Mouse (Mus musculus) stomach, embryonic 16.5 days (tissue): ENCODE measurements around the gene Birc5. TPM values are rescaled to one million over a fixed set of nuclear protein-coding genes. Genes with fewer than 3 reads are reported as not detected.

ENCODE experiments used
- ATAC-seq: fragments of 200-750 bp; cut with Nextera tagmentation; 2 replicates; pipeline ENCODE4 v1.8.0; 2017; ENCODE audit warnings: moderate number of reproducible peaks, moderate TSS enrichment; ENCODE audit not compliant: insufficient read depth, low FRiP score
- H3K27ac ChIP-seq: fragments of 300-500 bp; sonication (generic); 2 replicates; pipeline ENCODE4 v1.5.1; 2014; ENCODE audit warnings: low read length
- H3K27me3 ChIP-seq: fragments of 300-500 bp; sonication (generic); 2 replicates; pipeline ENCODE4 v1.6.1; 2014; ENCODE audit warnings: low read length, control low read depth, mixed read lengths; ENCODE audit not compliant: control insufficient read depth, insufficient read depth
- H3K36me3 ChIP-seq: fragments of 300-500 bp; sonication (generic); 2 replicates; pipeline ENCODE4 v1.6.1; 2014; ENCODE audit warnings: low read length; ENCODE audit not compliant: control insufficient read depth, insufficient read depth
- H3K4me1 ChIP-seq: fragments of 300-500 bp; sonication (generic); 2 replicates; pipeline ENCODE4 v1.6.1; 2014; ENCODE audit warnings: low read length, control low read depth, mixed read lengths; ENCODE audit not compliant: control insufficient read depth, insufficient read depth
- H3K4me2 ChIP-seq: fragments of 300-500 bp; sonication (generic); 2 replicates; pipeline ENCODE4 v1.6.1; 2014; ENCODE audit warnings: low read depth, low read length, mixed read lengths
- H3K4me3 ChIP-seq: fragments of 300-500 bp; sonication (generic); replicated peaks from 2 replicates; pipeline ENCODE4 v1.5.1; 2014; ENCODE audit warnings: mild to moderate bottlenecking, low read length
- H3K9ac ChIP-seq: fragments of 300-500 bp; sonication (generic); 2 replicates; pipeline ENCODE4 v1.6.1; 2014; ENCODE audit warnings: low read length
- H3K9me3 ChIP-seq: fragments of 300-500 bp; sonication (generic); replicated peaks from 2 replicates; pipeline ENCODE4 v1.6.1; 2016; ENCODE audit warnings: low read length, control low read depth; ENCODE audit not compliant: control insufficient read depth
- WGBS: fragments of 180-500 bp; shearing (Covaris S2); extraction: QIAGEN DNeasy Blood & Tissue Kit; methylation state at CpG from one replicate; pipeline ENCODE4 v1.1.7; 2014; 5-methylcytosine and 5-hydroxymethylcytosine counted together
- polyA plus RNA-seq: library from polyadenylated mRNA; unstranded; fragments of >200 nt; fragmentation: Nextera tagmentation; extraction: Ambion mirVana; gene quantifications from 2 replicates; pipeline ENCODE4 v1.2.1, GENCODE M21; 2015

Birc5 gene
- polyA plus RNA-seq, 1 experiment from 2014 or later: 247 TPM

DNA sequence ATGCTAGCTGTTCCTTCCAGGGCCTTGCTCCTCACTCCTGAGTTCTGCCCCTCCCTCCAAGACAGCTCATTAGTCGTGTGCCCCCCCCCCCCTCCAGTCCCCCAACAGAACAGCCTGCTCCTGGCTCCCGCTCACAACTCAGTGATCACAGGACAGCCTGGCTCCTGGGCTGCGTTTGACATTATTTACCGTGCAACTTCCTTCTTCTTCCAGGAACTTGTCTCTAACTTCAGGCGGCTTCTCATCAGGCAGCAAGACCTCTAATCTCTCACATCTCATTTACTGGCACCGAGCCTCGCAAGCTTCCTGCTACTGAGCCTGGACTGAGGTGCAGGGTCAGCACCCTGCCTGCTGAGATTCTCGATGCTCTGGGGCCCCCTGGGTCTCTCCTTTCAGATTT is 32.7 kb downstream of the Birc5 start:
- no peak overlapping the region for H3K4me3 ChIP-seq
- H3K36me3 ChIP-seq: no peaks in the 10 kb centered on the region
- no peaks in the 10 kb centered on the region for H3K9me3 ChIP-seq
- peaks cover 30% of the 10 kb centered on the region for H3K4me1 ChIP-seq
- H3K4me2 ChIP-seq: no peak overlapping the region
- ATAC-seq: peak; percentile 26; the same call in 1 of the 2 replicates
- no peaks in the 10 kb centered on the region for H3K27me3 ChIP-seq
- peak overlapping the region; percentile 63 for H3K27ac ChIP-seq
- WGBS: 7% methylated on average over 8 of the region's 8 CpGs
- 0 out of 2 replicates have a peak overlapping the region, but pooled peaks have one; percentile 33 for H3K9ac ChIP-seq

DNA sequence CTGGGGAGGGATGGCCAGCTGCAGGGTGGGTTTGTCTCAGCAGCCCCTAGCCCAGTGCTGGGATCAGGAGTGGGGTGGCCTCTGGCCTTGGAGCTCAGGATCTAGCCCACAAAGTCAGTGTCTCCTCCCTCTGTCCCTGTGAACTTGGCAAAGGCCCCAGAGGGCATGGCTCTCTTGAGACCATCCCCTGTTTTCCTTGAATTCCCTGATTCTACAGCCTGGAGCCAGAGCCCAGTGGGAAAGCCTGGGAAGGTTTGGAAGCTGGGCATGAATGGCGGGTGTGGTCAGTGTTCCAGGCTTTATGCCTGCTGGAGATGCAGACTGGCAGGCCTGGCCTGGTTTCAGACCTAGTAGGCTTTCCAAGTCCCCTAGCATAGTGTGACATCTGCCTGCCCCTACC is 33.2 kb downstream of the Birc5 start:
- H3K4me3 ChIP-seq: no peak overlapping the region
- 0 out of 2 replicates have a peak overlapping the region, but pooled peaks have one; percentile 33 for H3K9ac ChIP-seq

DNA sequence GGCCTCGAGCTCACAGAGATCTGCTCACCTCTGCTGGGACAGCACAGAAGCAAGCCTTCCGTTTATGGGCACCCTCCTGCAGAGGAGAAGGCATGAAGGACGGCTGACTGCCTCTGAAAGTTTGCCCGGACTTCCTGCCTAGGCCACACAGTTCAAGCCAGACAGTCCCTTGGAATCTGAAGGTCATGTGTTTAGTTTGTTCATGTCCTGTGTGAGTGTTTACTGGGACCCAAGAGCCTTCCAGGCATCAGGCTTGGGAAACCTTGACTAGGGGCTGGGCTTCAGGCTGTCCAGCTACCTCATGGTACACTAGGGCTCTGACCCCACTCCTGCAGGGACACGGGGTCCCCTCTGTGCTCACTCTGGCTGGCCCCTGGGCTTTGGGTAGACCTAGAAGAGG is 36.9 kb downstream of the Birc5 start:
- WGBS: 54% methylated on average over 5 of the region's 5 CpGs
- no peak for ATAC-seq
- Histone ChIP-seq H3K27ac (no peak overlapping the region), H3K27me3 (no peaks in the 10 kb centered on the region), H3K4me3 (no peak overlapping the region), H3K9ac (no peak overlapping the region), H3K36me3 (no peaks in the 10 kb centered on the region), H3K4me1 (peaks cover 43% of the 10 kb centered on the region), H3K4me2 (no peak overlapping the region), H3K9me3 (no peaks in the 10 kb centered on the region)

More for the DNA sequence above, 33.2 kb downstream of the Birc5 start:
- no peaks in the 10 kb centered on the region for H3K9me3 ChIP-seq
- no peak overlapping the region for H3K4me2 ChIP-seq
- H3K27ac ChIP-seq: peak overlapping the region; percentile 63
- peaks cover 30% of the 10 kb centered on the region for H3K4me1 ChIP-seq
- no peaks in the 10 kb centered on the region for H3K36me3 ChIP-seq
- WGBS: 86% methylated on average over 1 of the region's 1 CpGs
- ATAC-seq: no peak
- H3K27me3 ChIP-seq: no peaks in the 10 kb centered on the region

DNA sequence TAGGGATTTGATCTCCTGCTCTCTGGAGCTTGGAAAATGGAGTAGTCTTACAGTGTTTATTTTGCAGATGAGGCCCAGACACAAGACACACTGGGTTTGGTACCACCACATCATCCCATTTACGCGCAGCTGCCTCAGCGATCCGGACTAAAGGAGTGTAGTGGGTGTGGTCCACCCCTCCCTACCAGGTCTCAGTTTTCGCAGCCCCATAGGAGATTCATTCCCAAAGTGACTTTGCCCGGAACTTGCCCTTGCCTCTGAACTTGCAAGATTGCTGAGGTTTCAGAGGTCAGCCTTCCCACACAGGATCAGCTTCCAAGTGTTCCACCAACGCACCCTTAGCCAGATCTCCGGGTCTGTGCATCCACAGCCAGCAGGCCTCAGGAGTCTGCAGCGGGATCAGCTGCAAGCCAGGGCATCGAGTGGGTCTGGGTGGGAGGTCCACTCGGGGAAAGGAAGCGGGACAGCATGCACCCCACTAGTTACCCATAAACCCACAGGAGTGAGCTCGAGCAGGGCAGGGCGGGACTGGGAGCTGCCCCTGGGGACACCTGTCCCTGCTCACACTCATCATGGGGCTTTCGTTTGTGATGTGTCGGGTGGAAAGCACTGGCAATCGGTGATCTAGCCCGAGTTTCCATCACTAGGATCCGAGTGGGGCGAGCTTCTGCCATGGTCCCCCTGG is 39.3 kb downstream of the Birc5 start:
- peak overlapping the region; percentile 31; the same call in 1 of the 2 replicates for H3K4me3 ChIP-seq
- no peaks in the 10 kb centered on the region for H3K36me3 ChIP-seq
- no peaks in the 10 kb centered on the region for H3K9me3 ChIP-seq
- no peak for ATAC-seq
- H3K4me1 ChIP-seq: peaks cover 33% of the 10 kb centered on the region
- 26% methylated on average over 20 of the region's 20 CpGs for WGBS
- peak overlapping the region; percentile 52 for H3K4me2 ChIP-seq
- peak overlapping the region; percentile 52; the same call in 1 of the 2 replicates for H3K27ac ChIP-seq
- H3K9ac ChIP-seq: peak overlapping the region; percentile 67
- H3K27me3 ChIP-seq: no peaks in the 10 kb centered on the region

DNA sequence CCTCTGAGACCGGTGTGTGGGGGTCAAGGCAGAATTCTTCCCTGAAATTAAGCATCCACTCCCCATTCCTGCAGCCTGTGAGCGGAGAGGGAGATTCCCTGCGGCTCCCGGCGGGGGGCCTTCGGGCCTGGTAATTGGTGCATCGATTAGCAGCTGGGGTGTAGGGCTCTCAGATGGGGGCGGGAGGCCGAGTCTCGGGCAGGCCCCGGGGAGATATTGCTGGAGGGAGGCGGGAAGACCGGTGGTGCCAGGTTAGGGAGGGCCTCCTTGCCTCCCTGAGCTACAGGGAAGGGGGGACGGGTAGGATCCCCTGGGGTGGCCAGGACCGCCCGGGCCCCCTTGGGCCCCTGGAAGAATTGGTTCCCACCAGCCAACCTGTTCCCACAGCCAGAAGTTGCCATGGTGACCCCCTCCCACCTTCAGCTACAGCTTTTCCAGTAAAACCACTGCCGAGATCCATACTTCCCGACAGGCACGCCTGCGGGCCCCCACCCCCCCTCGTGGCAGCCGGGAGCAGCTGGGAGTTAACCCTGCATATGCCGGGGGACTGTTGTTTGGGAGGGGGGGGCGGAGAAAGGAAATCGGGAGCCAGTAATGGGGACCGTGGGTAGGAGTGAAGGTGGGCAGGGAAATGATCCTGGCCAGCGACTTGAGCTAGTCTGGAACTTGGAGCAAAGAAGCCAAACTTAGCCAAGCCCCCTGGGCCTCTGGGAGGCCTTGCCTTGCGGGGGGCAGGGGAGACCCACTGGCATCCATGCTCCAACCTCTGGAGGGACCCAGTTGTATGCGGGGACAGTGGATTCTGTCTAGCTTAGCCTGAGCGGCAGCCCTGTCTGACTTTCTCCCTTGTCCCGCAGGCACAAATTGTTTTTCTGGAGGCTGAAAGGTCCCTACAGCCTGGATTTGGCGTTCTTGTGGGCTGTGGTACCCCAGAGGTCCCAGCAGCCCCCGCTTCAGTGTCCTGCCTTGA is 40.1 kb downstream of the Birc5 start:
- 12% methylated on average over 33 of the region's 33 CpGs for WGBS
- no peaks in the 10 kb centered on the region for H3K27me3 ChIP-seq
- H3K36me3 ChIP-seq: no peaks in the 10 kb centered on the region
- H3K4me1 ChIP-seq: peaks cover 33% of the 10 kb centered on the region
- peak overlapping the region; percentile 31 for H3K4me3 ChIP-seq
- ATAC-seq: peak; percentile 28; the same call in 1 of the 2 replicates
- H3K4me2 ChIP-seq: peak overlapping the region; percentile 52
- peak overlapping the region; percentile 52; the same call in 1 of the 2 replicates for H3K27ac ChIP-seq
- H3K9me3 ChIP-seq: no peaks in the 10 kb centered on the region
- H3K9ac ChIP-seq: peak overlapping the region; percentile 67

DNA sequence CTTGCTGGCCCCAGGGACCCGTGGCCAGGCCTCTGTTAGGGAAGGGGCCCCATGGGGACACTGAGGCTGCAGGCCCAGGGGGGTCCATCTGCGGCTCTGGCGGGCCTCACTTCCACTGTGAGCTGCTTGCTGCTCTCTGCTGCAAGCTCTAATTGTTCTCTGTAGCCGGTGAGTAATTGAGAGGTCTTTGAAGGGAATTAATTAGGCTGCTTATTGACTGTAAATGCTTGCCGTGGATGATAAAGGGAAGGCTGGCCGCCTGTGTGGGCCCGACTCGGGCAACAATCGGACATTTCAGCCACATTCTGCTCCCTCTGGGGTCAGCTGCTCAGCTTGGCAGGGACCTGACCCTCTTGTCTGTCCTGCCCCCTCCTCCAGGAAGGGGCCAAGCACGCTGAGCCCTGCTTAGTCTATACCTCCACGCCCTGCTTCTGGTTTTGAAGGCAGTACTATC is 40.9 kb downstream of the Birc5 start:
- no peaks in the 10 kb centered on the region for H3K27me3 ChIP-seq
- peak overlapping the region; percentile 52 for H3K4me2 ChIP-seq
- peak overlapping the region; percentile 31 for H3K4me3 ChIP-seq
- no peak for ATAC-seq
- H3K9ac ChIP-seq: peak overlapping the region; percentile 67
- no peaks in the 10 kb centered on the region for H3K36me3 ChIP-seq
- peaks cover 33% of the 10 kb centered on the region for H3K4me1 ChIP-seq
- peak overlapping the region; percentile 52 for H3K27ac ChIP-seq
- H3K9me3 ChIP-seq: no peaks in the 10 kb centered on the region
- 18% methylated on average over 11 of the region's 11 CpGs for WGBS

DNA sequence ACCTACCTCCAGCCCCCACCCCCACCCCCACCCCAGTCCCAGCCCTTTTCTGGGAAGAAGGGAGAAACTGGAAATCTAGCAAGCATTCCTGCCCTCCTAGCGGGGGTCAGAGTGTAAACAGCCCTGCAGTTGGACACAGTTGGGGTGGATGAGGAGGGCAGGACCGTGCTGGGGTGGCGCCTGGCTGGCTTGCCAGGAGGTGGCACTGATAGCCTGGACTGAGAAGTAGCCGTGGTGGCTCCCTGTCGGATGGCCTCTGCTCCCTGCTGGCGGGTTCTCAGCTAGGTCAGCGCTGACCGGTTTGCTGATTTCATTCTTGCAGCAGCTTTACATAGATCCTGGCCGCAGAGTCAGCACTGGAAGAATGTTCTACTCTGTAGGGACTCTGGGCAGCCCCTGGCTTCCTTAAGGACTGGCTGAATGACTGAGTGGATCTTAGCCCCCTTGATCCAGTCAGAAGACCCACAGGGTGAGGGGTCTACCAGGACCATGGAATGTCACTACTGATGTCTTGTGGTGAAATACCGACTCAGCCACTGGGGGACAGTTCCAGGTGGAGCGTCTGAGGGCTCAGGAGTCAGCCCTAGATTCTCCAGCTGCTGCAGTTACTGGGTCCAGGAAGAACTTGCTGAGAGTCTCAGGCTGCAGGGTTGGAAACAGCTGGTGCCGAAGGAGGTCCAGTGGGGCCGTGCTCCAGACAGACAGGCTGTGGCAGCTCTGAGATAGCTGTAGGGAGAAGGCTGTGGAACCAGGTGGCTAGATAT is 41.6 kb downstream of the Birc5 start:
- no peaks in the 10 kb centered on the region for H3K27me3 ChIP-seq
- H3K27ac ChIP-seq: 0 out of 2 replicates have a peak overlapping the region, but pooled peaks have one; percentile 11
- H3K4me3 ChIP-seq: 0 out of 2 replicates have a peak overlapping the region, but pooled peaks have one; percentile 7
- H3K9me3 ChIP-seq: no peaks in the 10 kb centered on the region
- H3K36me3 ChIP-seq: no peaks in the 10 kb centered on the region
- H3K4me2 ChIP-seq: peak overlapping the region; percentile 52
- peak overlapping the region; percentile 43; the same call in 1 of the 2 replicates for H3K9ac ChIP-seq
- peaks cover 33% of the 10 kb centered on the region for H3K4me1 ChIP-seq
- 29% methylated on average over 13 of the region's 13 CpGs for WGBS
- peak; percentile 23; the same call in 1 of the 2 replicates for ATAC-seq

DNA sequence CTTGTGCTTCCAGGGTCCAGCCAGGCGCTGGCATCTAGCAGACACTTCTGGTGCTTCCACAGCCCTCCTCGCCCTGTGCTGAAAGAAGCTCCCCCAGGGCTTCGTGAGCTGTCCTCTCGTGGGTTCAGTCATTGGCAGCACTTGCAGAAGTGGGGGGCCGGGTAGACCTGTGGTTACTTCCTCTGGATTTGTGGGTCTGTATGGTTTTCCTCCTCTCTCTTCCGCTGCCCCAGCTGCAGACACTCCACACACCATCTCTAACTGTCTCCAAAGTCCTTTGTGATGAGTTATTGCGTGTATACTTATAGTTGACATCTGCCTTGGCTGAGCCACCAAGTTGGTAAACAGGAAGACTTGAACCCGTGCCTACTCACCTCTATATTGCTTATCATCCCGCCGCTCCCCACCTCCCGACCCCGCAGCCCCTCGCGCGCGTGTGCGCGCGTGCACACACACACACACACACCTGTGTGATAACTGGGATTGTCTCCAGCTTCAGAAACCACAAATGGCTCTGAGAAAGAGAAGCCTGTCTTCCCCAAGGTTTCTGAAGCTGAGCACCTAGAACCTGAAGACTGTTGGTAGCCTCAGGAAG is 42.6 kb downstream of the Birc5 start:
- no peaks in the 10 kb centered on the region for H3K36me3 ChIP-seq
- no peaks in the 10 kb centered on the region for H3K27me3 ChIP-seq
- no peak overlapping the region for H3K4me3 ChIP-seq
- no peak for ATAC-seq
- no peaks in the 10 kb centered on the region for H3K9me3 ChIP-seq
- WGBS: 81% methylated on average over 19 of the region's 19 CpGs
- no peak overlapping the region for H3K27ac ChIP-seq
- no peak overlapping the region for H3K9ac ChIP-seq
- H3K4me2 ChIP-seq: no peak overlapping the region
- H3K4me1 ChIP-seq: peaks cover 33% of the 10 kb centered on the region
